Mouse (Mus musculus): Measurements from ENCODE around the gene Nos3. TPM values are rescaled to one million over a fixed set of nuclear protein-coding genes. Genes with fewer than 3 reads are reported as not detected.

Nos3 gene
- polyA plus RNA-seq, 1 experiment from 2014 or later, result 45.9 TPM

DNA sequence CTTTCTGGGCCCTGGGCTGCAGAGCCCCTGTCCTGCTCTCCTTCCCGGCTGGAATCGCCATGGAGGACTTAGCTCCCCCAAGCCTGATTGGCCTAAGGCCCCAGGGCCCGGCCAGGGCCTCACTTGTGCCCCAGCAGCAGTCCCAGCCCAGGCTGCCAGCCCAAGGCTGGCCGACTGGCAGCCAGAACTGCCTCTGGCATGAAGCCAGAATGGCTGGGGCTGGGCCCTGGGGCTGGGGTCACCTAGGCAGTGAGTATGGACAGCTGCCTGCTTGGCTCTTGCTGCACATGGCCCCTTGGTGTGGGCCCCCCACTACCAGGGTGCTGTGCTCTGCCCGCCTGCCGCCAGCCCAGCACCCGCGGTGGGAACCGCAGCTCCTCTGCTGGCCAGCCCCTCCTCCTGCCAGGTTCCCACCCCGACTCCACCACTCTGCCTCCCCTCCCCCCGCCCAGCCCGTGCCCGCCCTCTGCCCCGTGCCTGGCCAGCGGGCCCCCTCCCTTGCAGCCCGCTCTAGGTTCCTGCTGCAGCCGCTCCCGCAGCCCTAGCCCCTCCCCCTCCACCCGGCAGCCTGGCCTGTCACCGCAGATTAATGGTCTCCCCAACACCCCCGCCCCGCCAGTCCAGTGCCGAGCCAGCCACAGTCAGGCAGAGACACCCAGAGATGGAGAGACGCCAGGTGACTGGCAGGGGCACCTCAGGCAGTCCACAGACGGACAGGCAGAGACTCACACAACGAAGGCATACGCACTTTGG, 35.2 kb upstream of the Nos3 start:
- Histone ChIP-seq H3K27me3 (replicated peaks) (peaks cover 12% of the 10 kb centered on the region; the same call in 1 of the 2 replicates), H3K27ac (ENCODE audit: poor library complexity, severe bottlenecking) (peak overlapping the region; percentile 87), H3K9me3 (replicated peaks) (no peaks in the 10 kb centered on the region), H3K36me3 (peaks cover 59% of the 10 kb centered on the region), H3K4me3 (peak overlapping the region; percentile 18), H3K4me2 (peak overlapping the region; percentile 61), H3K4me1 (replicated peaks) (peaks cover 77% of the 10 kb centered on the region), H3K9ac (peak overlapping the region; percentile 70)
- 5% methylated on average over 27 of the region's 27 CpGs for WGBS
- ATAC-seq (ENCODE audit: insufficient number of reproducible peaks, low FRiP score), result peak; percentile 70

DNA sequence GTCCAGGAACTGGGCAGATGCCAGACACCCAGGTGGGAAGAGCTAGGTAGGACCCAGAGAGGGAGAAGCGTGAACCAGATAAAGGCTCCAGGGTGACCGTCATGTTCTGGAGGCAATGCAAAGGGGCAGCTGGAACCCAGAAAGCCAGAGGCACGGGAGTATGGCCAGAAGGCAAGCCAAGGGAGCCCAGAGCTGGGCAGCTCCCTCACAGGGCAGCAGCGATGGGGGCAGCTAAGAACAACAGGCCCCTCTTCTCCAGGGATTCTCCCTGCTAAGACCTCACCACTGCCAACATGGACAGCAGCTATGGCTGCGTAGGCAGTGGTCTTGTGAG, 34.7 kb upstream of the Nos3 start:
- H3K27ac ChIP-seq (ENCODE audit: poor library complexity, severe bottlenecking), result peak overlapping the region; percentile 87
- 0 out of 2 replicates have a peak overlapping the region, but pooled peaks have one; percentile 18 for H3K4me3 ChIP-seq
- no peaks in the 10 kb centered on the region for H3K9me3 ChIP-seq (replicated peaks)
- H3K27me3 ChIP-seq (replicated peaks), result peaks cover 11% of the 10 kb centered on the region; the same call in 1 of the 2 replicates
- H3K36me3 ChIP-seq, result peaks cover 53% of the 10 kb centered on the region
- H3K4me1 ChIP-seq (replicated peaks), result peaks cover 82% of the 10 kb centered on the region
- no peak for ATAC-seq (ENCODE audit: insufficient number of reproducible peaks, low FRiP score)
- peak overlapping the region; percentile 70 for H3K9ac ChIP-seq
- peak overlapping the region; percentile 61 for H3K4me2 ChIP-seq
- WGBS, result 30% methylated on average over 5 of the region's 5 CpGs

DNA sequence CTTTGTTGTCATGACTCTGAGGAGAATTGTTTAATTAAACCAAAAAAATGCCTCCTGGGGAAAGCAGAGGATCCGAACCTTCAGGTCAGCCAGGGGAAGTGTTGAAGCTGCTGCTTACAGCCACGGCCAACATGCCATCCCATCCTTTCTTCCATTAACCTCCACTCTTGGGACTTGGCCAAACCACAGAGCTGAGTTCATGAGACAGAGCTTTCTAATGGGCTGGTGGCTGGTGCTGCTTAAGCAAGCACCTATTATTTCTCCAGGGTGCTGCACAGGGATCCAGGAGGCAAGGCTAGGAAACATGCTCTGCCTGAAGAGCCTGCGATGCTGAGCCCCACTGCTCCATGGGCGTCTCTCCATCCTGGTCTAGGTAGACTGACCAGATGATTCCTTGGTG, 32.2 kb upstream of the Nos3 start:
- H3K27ac ChIP-seq (ENCODE audit: poor library complexity, severe bottlenecking), result no peak overlapping the region
- no peak overlapping the region for H3K9ac ChIP-seq
- no peak overlapping the region for H3K4me2 ChIP-seq
- H3K4me3 ChIP-seq, result no peak overlapping the region
- WGBS, result 91% methylated on average over 4 of the region's 4 CpGs
- peaks cover 82% of the 10 kb centered on the region for H3K4me1 ChIP-seq (replicated peaks)
- peaks cover 37% of the 10 kb centered on the region for H3K36me3 ChIP-seq
- no peak for ATAC-seq (ENCODE audit: insufficient number of reproducible peaks, low FRiP score)
- H3K9me3 ChIP-seq (replicated peaks), result no peaks in the 10 kb centered on the region
- no peaks in the 10 kb centered on the region for H3K27me3 ChIP-seq (replicated peaks)

DNA sequence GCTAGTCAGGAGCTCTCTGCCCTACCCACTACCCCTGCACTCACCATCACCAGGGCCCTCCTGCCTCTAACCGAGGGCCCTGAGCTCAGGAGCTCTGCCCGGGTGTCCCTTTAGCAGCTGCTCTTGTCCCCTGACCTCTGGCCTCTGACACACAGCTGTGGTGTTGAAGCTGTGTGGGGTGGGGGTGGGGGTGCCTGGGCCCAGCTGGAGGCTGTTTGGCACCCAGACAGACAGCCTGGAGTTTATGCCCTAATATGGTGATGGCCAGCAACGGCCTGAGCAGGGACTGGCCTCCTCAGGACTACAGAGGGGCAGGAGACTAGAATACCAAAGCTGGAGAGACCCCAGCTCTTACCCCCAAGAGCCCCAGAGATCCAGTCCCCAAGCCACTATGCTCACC, 29.9 kb upstream of the Nos3 start:
- no peak for ATAC-seq (ENCODE audit: insufficient number of reproducible peaks, low FRiP score)
- Histone ChIP-seq H3K4me2 (no peak overlapping the region), H3K4me3 (no peak overlapping the region), H3K27me3 (replicated peaks) (no peaks in the 10 kb centered on the region), H3K9ac (peak overlapping the region; percentile 57), H3K36me3 (peaks cover 47% of the 10 kb centered on the region), H3K4me1 (replicated peaks) (peaks cover 82% of the 10 kb centered on the region), H3K9me3 (replicated peaks) (no peaks in the 10 kb centered on the region), H3K27ac (ENCODE audit: poor library complexity, severe bottlenecking) (peak overlapping the region; percentile 52)
- WGBS, result 17% methylated on average over 3 of the region's 3 CpGs

DNA sequence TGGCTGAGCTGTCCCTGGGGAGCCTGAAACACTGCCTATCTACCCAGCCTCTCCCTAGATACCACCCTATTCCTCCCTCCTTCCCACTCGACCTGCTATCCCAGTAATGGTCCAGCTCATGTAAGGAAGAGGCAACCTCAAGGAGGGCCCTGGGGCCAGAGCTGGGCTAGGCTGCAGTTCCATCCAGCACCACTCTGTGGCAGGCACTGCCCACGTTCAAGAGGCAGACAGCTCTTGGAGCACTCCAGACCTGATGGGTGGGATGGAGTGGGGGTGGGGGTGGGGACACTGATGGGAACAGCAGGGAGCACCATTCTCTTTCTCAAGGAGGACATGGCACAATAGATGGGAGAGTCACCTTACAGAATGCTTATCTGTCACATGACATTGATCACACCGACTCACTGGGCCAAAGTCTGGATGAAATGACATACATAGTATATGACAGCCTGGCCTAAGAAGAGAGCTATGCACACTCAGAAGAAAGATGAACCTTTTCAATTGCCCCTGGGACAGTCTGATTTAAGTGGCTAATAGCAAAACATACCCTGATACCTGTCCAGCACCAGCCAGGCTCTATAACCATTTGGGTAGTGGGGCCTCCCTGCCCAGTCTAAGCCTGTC, 28.6 kb upstream of the Nos3 start:
- peak; percentile 77 for ATAC-seq (ENCODE audit: insufficient number of reproducible peaks, low FRiP score)
- Histone ChIP-seq H3K27me3 (replicated peaks) (no peaks in the 10 kb centered on the region), H3K9me3 (replicated peaks) (no peaks in the 10 kb centered on the region), H3K4me2 (no peak overlapping the region), H3K4me3 (no peak overlapping the region), H3K36me3 (peaks cover 49% of the 10 kb centered on the region), H3K27ac (ENCODE audit: poor library complexity, severe bottlenecking) (peak overlapping the region; percentile 88), H3K4me1 (replicated peaks) (peaks cover 81% of the 10 kb centered on the region), H3K9ac (peak overlapping the region; percentile 57)
- 12% methylated on average over 3 of the region's 3 CpGs for WGBS

DNA sequence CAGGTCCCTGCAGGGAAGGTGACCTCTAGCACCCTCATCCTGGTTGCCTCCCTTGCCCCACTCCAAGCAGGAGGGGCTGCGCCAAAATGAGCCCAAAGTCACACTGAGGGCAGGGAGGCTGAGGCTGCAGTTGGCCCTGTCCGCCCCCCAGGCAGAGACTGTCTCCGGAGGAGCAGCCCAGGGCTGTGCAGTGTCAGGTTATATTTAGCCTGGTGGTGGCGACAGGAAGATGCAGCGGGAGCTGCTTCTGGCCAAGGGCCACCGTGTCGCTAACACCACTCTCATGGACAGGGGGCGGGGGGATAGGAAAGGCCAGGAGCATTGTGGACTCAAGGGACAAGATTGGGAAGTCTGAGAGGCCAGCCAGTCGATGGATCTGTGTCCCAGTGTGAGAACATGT, 27.2 kb upstream of the Nos3 start:
- Histone ChIP-seq H3K4me3 (no peak overlapping the region), H3K4me2 (peak overlapping the region; percentile 24), H3K27me3 (replicated peaks) (no peaks in the 10 kb centered on the region), H3K4me1 (replicated peaks) (peaks cover 85% of the 10 kb centered on the region), H3K36me3 (peaks cover 35% of the 10 kb centered on the region), H3K9ac (peak overlapping the region; percentile 44; the same call in 1 of the 2 replicates), H3K27ac (ENCODE audit: poor library complexity, severe bottlenecking) (peak overlapping the region; percentile 88), H3K9me3 (replicated peaks) (no peaks in the 10 kb centered on the region)
- 5% methylated on average over 9 of the region's 9 CpGs for WGBS
- peak; percentile 78 for ATAC-seq (ENCODE audit: insufficient number of reproducible peaks, low FRiP score)

DNA sequence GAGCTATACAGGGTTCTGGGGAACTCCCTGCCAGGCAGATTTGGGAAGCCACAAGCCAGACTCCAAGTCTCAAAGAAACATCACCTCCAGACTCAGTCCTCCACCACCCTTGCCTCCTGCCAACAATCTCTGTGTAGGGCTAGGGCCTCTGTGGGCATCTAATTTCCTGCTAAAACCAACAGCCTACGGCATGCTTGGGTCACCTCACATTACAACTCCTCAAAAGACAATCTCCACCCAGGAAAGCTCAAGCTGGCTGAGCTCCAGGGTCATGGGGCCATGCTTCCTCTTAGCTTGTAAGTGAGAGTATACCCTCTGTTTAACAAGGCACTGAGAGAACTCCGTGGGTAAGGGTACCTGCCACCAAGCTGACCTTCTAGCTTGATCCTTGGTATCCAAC, 26.8 kb upstream of the Nos3 start:
- no peak overlapping the region for H3K9ac ChIP-seq
- H3K4me3 ChIP-seq, result no peak overlapping the region
- H3K9me3 ChIP-seq (replicated peaks), result no peaks in the 10 kb centered on the region
- 21% methylated on average over 2 of the region's 2 CpGs for WGBS
- H3K27ac ChIP-seq (ENCODE audit: poor library complexity, severe bottlenecking), result peak overlapping the region; percentile 88
- peaks cover 31% of the 10 kb centered on the region for H3K36me3 ChIP-seq
- peaks cover 90% of the 10 kb centered on the region for H3K4me1 ChIP-seq (replicated peaks)
- H3K27me3 ChIP-seq (replicated peaks), result no peaks in the 10 kb centered on the region
- ATAC-seq (ENCODE audit: insufficient number of reproducible peaks, low FRiP score), result no peak
- peak overlapping the region; percentile 15 for H3K4me2 ChIP-seq

DNA sequence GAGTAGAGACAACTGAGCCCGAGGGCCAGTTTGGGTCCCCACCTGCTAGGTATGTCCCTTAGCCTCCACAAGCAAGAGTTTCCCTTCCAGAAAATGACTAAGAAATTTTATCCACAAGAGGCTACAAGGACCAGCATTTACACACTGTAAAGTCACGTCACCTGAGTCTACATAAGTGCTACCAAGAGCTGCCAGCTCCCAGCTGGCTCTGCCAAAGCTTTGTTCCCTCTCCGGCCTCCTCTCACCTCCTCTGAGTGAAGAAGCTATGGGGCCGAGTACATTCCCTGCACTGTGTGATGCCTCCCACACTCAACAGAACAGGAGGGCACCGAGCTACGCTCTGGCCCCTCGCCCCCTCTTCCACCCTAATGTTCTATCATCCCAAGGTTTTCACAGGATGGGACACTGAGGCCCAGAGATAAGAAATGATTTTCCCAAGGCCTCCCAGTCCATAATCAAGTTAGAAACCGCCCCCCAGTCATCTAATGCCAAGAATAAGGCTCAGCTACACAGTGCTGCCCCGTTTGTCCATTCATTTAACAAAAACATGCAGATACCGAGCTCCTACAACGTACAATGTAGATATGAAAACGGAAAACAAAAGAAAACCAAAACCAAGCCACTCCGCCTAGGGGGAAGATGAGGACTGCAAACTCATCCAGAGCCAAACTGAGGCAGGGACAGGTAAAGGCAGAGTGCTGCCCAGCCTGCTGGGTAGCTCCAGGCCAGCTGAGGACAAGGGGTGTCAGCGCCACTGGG, 22.2 kb upstream of the Nos3 start:
- Histone ChIP-seq H3K36me3 (peaks cover 43% of the 10 kb centered on the region), H3K4me1 (replicated peaks) (peaks cover 97% of the 10 kb centered on the region), H3K27ac (ENCODE audit: poor library complexity, severe bottlenecking) (peak overlapping the region; percentile 75), H3K27me3 (replicated peaks) (no peaks in the 10 kb centered on the region), H3K9me3 (replicated peaks) (no peaks in the 10 kb centered on the region), H3K4me3 (no peak overlapping the region), H3K4me2 (peak overlapping the region; percentile 17), H3K9ac (peak overlapping the region; percentile 45)
- ATAC-seq (ENCODE audit: insufficient number of reproducible peaks, low FRiP score), result no peak
- WGBS, result 52% methylated on average over 14 of the region's 14 CpGs

DNA sequence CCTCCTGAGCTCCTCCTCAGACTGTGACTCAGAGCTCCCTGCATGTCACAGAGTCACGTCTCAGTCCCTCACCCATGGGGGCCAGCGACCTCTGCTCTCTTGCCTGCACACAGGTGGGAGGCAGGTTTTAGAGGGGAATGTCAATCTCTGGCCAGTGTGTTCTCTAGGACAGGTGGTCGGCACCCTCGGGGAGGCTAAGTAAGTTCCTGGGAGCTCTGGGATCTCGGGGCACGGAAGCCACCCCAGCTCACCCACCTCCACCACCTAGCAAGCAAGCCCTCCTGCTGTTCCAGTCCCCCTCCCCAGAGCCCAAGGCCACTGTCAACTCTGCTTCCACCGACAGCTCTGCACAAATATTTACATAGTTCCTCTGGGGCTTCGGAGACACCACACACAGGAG, 21.6 kb upstream of the Nos3 start:
- H3K9me3 ChIP-seq (replicated peaks), result no peaks in the 10 kb centered on the region
- H3K36me3 ChIP-seq, result peaks cover 45% of the 10 kb centered on the region
- H3K27me3 ChIP-seq (replicated peaks), result no peaks in the 10 kb centered on the region
- H3K9ac ChIP-seq, result peak overlapping the region; percentile 45
- peak overlapping the region; percentile 17 for H3K4me2 ChIP-seq
- WGBS, result 42% methylated on average over 8 of the region's 8 CpGs
- peaks cover 97% of the 10 kb centered on the region for H3K4me1 ChIP-seq (replicated peaks)
- ATAC-seq (ENCODE audit: insufficient number of reproducible peaks, low FRiP score), result no peak
- H3K27ac ChIP-seq (ENCODE audit: poor library complexity, severe bottlenecking), result peak overlapping the region; percentile 75
- H3K4me3 ChIP-seq, result no peak overlapping the region

DNA sequence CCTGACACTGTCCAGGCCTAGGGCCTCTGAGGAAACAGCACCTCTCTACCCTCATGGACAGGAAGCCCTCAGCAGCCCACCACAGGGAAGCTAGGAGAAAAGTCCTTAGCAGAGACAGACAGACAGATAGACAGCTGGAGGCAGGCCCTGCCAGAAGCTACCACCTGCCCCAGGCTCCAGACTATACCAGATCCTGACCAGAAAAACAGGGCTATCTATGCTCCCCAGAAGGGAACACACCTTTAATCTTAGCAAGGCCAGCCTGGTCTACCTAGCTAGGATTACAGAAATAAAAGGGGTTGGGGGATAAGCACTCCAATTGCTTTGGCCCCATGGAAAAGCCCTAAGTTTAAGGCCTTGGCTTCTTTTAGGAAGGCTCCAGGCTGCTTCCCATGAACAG, 21.2 kb upstream of the Nos3 start:
- Histone ChIP-seq H3K27ac (ENCODE audit: poor library complexity, severe bottlenecking) (peak overlapping the region; percentile 75), H3K27me3 (replicated peaks) (no peaks in the 10 kb centered on the region), H3K9me3 (replicated peaks) (no peaks in the 10 kb centered on the region), H3K4me3 (no peak overlapping the region), H3K4me1 (replicated peaks) (peaks cover 97% of the 10 kb centered on the region), H3K36me3 (peaks cover 42% of the 10 kb centered on the region), H3K4me2 (peak overlapping the region; percentile 17; the same call in 1 of the 2 replicates), H3K9ac (peak overlapping the region; percentile 45)
- ATAC-seq (ENCODE audit: insufficient number of reproducible peaks, low FRiP score), result 0 out of 2 replicates have a peak, but pooled peaks have one; percentile 17

DNA sequence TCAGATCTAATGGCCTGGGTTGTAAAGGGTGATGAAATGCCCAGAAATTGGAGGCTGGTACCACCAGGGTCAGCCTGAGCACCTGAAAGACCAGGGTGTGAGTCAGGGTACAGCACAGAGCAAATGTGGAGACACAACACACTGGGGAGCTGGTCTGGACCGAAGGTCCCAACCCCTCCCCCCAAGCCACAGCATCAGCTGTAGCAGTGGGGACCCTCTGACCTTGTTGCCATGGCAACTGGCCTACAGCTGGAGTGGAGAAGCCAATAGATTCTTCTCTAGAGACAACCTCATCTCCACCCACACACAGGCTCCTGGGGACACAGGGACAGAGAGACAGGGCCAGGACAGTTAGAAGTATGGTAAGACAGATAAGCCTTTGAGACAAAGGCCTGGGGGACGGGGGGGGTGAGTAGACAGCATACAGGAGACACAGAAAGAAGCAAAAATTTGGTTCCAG, 20.6 kb upstream of the Nos3 start:
- Histone ChIP-seq H3K27me3 (replicated peaks) (no peaks in the 10 kb centered on the region), H3K4me2 (peak overlapping the region; percentile 46), H3K36me3 (peaks cover 38% of the 10 kb centered on the region), H3K9ac (peak overlapping the region; percentile 45), H3K4me3 (no peak overlapping the region), H3K27ac (ENCODE audit: poor library complexity, severe bottlenecking) (peak overlapping the region; percentile 75), H3K4me1 (replicated peaks) (peaks cover 97% of the 10 kb centered on the region), H3K9me3 (replicated peaks) (no peaks in the 10 kb centered on the region)
- 11% methylated on average over 2 of the region's 2 CpGs for WGBS
- ATAC-seq (ENCODE audit: insufficient number of reproducible peaks, low FRiP score), result no peak

Measured in heart, embryonic 12.5 days (tissue).